Mouse (Mus musculus) intestine, postnatal 0 days (tissue): ENCODE data around the gene Zfp119b. TPM values are rescaled to one million over a fixed set of nuclear protein-coding genes. Genes with fewer than 3 reads are reported as not detected.
A peak's percentile ranks its signal among the peaks of the same experiment; 100 is the strongest.

Source experiments
- ATAC-seq: fragments of 200-750 bp; cut with Nextera tagmentation; 2 replicates; pipeline ENCODE4 v1.8.0; 2017; ENCODE audit warnings: mild to moderate bottlenecking, moderate TSS enrichment, moderate library complexity
- H3K27ac ChIP-seq: fragments of 300-500 bp; sonication (generic); 2 replicates; pipeline ENCODE4 v1.5.1; 2014; ENCODE audit warnings: mild to moderate bottlenecking, low read depth, low read length, moderate library complexity
- H3K27me3 ChIP-seq: fragments of 300-500 bp; sonication (generic); replicated peaks from 2 replicates; pipeline ENCODE4 v1.6.1; 2014; ENCODE audit warnings: low read length, mixed read lengths; ENCODE audit not compliant: control insufficient read depth, insufficient read depth
- H3K36me3 ChIP-seq: fragments of 300-500 bp; sonication (generic); 2 replicates; pipeline ENCODE4 v1.6.1; 2014; ENCODE audit warnings: mild to moderate bottlenecking, moderate library complexity; ENCODE audit not compliant: control insufficient read depth, insufficient read depth
- H3K4me1 ChIP-seq: fragments of 300-500 bp; sonication (generic); replicated peaks from 2 replicates; pipeline ENCODE4 v1.6.1; 2014; ENCODE audit warnings: antibody characterized with exemption, low read length, mixed read lengths; ENCODE audit not compliant: control insufficient read depth, insufficient read depth
- H3K4me2 ChIP-seq: fragments of 300-500 bp; sonication (generic); replicated peaks from 2 replicates; pipeline ENCODE4 v1.6.1; 2014; ENCODE audit warnings: low read depth, mild to moderate bottlenecking, moderate library complexity
- H3K4me3 ChIP-seq: fragments of 300-500 bp; sonication (generic); 2 replicates; pipeline ENCODE4 v1.5.1; 2014; ENCODE audit warnings: low read depth, low read length
- H3K9ac ChIP-seq: fragments of 300-500 bp; sonication (generic); 2 replicates; pipeline ENCODE4 v1.6.1; 2014; ENCODE audit warnings: mild to moderate bottlenecking, low read depth, low read length
- H3K9me3 ChIP-seq: fragments of 300-500 bp; sonication (generic); 2 replicates; pipeline ENCODE4 v1.6.1; 2016; ENCODE audit warnings: mixed run types; ENCODE audit not compliant: control insufficient read depth
- CTCF ChIP-seq: sonication (generic); IDR thresholded peaks from 2 replicates; pipeline ENCODE4 v1.5.1; 2016; ENCODE audit warnings: low read depth, mild to moderate bottlenecking, control low read depth, antibody characterized with exemption, moderate library complexity
- WGBS: fragments of 180-500 bp; shearing (Covaris S2); extraction: QIAGEN DNeasy Blood & Tissue Kit; methylation state at CpG from one replicate; pipeline ENCODE4 v1.1.7; 2014; 5-methylcytosine and 5-hydroxymethylcytosine counted together
- polyA plus RNA-seq: library from polyadenylated mRNA; unstranded; fragments of >200 nt; fragmentation: Nextera tagmentation; extraction: Ambion mirVana; gene quantifications from 2 replicates; pipeline ENCODE4 v1.2.1, GENCODE M21; 2015

Gene Zfp119b
- polyA plus RNA-seq, 1 experiment from 2014 or later: 3.7 TPM

DNA sequence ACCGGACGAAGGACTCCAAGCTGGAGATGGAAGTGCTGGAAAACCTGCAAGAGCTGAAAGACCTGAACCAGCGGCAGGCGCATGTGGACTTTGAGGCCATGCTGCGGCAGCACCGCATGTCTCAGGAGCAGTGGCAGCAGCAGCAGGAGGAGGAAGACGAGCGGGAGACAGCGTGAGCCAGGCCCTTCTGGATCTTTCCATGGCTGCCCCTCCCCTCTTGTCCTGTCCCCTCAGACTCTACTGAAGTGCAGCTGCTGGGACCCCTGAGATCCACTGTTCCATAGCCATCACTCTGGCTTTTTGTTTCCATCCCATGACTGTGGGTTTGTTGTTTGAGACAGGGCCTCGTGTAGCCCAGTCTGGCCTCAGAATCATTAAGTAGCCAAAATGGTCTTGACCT lies 15.2 kb upstream of the Zfp119b start:
- Histone ChIP-seq H3K9me3 (no peaks in the 10 kb centered on the region), H3K36me3 (peaks cover 50% of the 10 kb centered on the region), H3K4me2 (no peak overlapping the region), H3K4me1 (no peaks in the 10 kb centered on the region), H3K4me3 (no peak overlapping the region), H3K9ac (no peak overlapping the region), H3K27ac (no peak overlapping the region), H3K27me3 (peaks cover under 1% of the 10 kb centered on the region; the same call in 1 of the 2 replicates)
- ATAC-seq: no peak
- WGBS: 94% methylated on average over 10 of the region's 10 CpGs
- no peak for TF ChIP-seq CTCF

DNA sequence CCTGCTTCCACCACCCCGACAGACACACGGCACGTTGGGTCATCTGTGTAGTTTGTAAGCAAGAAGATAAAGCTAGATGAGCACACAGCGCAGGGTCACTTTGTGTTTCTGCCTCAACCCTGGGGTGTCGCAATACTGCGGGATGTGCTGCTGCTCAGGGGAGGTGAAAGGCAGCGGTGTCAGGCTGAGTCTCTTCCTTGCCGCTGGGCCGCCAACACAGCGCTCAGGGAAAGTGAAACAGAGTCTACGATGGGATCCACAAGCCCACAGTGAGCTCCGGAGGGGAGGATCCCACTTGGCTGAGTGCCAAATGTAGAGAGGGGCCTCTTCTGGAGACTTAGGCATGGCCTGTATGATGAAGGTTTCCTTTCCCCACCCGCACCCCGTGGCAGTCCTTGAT lies 13.9 kb upstream of the Zfp119b start:
- Histone ChIP-seq H3K9ac (no peak overlapping the region), H3K27me3 (no peaks in the 10 kb centered on the region), H3K9me3 (no peaks in the 10 kb centered on the region), H3K4me2 (no peak overlapping the region), H3K4me1 (0 out of 2 replicates have a peak, but pooled peaks cover 2% of the 10 kb centered on the region), H3K36me3 (peaks cover 50% of the 10 kb centered on the region), H3K27ac (no peak overlapping the region), H3K4me3 (no peak overlapping the region)
- no peak for ATAC-seq
- no peak for TF ChIP-seq CTCF
- WGBS: 53% methylated on average over 14 of the region's 14 CpGs

DNA sequence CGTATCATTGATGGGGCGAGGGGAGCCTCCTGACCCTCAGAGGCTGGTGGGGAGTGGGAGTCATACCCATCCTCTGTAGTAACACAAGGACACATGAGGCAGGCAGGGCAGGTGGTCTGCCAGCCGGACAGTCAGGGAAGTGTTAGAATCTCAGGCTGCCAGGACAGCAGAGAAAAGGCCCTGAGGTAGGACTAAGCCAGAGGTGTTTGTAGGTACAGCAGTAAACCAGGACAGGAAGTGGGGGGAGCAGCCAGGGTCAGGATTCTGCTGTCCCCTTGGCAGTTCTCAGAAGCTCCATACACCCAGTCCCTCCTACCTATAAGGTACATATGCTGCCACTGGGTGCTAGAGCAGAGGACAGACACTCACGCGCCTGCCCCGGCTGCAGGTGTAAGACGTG lies 12.3 kb upstream of the Zfp119b start:
- H3K36me3 ChIP-seq: peaks cover 38% of the 10 kb centered on the region
- ATAC-seq: no peak
- WGBS: 95% methylated on average over 7 of the region's 7 CpGs

DNA sequence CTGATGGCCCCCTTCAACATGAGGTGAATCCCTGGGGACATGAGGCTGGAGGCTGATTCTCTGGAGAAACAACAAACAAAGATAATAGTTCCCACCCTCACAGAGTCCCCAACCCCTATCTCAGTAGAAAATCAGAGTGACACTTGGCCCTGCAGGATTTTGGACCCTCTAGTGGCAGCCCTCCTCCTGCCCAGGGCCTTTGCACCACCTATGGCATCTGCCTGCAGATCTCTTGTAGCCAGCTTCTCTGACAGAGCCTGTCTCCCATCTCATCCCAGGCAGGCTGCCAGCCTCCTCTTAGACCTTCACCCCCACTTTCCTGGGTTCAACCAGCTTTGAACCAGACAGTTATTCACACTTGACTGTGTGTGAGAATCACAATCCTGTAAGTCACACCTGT lies 11.5 kb upstream of the Zfp119b start:
- Histone ChIP-seq H3K4me2 (no peak overlapping the region), H3K4me1 (0 out of 2 replicates have a peak, but pooled peaks cover 2% of the 10 kb centered on the region), H3K4me3 (no peak overlapping the region), H3K9ac (no peak overlapping the region), H3K27me3 (no peaks in the 10 kb centered on the region), H3K27ac (no peak overlapping the region), H3K36me3 (peaks cover 33% of the 10 kb centered on the region), H3K9me3 (no peaks in the 10 kb centered on the region)
- TF ChIP-seq CTCF: no peak
- ATAC-seq: no peak

More for the DNA sequence above, 12.3 kb upstream of the Zfp119b start:
- Histone ChIP-seq H3K4me3 (no peak overlapping the region), H3K9me3 (no peaks in the 10 kb centered on the region), H3K4me2 (no peak overlapping the region), H3K27me3 (no peaks in the 10 kb centered on the region), H3K4me1 (0 out of 2 replicates have a peak, but pooled peaks cover 2% of the 10 kb centered on the region), H3K27ac (no peak overlapping the region), H3K9ac (no peak overlapping the region)
- no peak for TF ChIP-seq CTCF

DNA sequence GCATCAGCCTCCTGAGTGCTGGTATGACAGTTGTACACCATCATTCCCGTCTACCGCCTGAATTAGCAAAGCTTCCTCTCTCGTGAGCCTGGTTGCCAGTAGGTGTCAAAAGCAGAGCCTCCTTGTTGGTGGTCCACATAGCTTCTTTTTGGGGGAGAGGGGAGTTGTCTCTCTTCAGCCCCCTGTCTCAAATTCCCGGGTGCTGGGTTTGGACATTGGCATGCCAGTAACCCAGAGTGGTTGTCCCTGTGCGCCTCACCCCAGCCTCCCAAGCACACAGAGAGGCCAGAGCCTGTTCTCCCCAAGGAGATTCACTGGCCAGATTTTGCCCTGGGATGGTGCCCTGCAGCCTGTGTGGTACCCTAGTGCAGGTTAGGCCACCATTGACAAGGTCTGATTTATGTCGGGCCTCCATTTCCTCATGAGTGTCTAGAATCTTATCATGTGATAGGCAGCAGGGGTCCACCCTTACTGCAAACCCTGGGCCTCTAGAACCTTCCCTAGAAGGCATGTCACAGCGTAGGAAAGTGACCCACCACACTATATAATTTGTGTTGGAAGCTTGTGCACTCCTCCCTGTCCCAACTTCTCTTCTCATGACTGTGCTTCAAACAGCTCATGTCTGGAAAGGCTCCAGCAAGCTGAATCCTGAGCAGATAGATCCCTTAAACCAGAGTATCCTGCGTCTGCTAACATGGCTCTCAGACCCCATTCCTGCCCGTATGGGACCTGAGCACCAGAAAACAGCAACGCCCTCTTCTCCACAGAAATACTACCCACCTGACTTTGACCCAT lies 10.8 kb upstream of the Zfp119b start:
- WGBS: 70% methylated on average over 10 of the region's 10 CpGs
- ATAC-seq: no peak
- H3K27me3 ChIP-seq: 0 out of 2 replicates have a peak, but pooled peaks cover 1% of the 10 kb centered on the region

DNA sequence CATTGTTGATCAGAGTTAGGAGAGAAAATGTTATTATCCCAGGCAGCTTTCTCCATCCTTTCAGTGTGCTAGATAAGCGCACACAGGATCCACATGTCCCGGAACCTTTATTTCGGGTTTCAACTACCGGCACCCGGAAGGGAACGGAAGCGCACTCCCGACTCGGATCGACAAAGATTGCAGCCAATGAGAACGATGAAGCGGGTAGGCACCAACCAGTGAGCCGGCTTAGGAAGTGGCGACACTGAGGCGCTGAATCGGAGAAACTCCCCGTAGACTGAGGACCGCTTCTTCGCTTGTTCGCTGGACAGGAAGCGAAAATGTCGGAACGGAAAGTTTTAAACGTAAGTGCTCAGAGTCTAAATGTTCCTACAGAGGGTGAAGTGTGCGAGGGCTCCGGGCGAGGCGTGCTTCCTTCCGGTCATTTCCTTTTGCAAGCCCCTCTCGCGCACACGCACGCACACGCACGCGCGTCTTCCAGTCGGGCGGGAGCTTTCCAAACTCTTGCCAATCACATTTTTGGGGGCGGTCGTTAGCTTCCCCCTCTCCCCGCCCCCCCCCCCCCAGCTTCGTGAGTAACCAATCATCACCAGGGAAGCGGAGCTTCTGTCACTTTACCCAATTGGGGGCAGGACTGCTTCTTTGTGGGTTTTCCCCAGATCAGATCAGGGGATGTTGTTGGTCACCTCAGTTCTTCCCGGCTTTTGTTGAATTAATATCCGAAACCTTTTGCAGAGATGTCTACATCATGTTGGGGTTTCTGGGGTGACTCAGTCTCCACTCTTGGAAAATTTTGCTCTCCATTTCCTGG lies 9.8 kb upstream of the Zfp119b start, which contains the start of gene Yju2:
Gene Yju2, plus strand, starts transcription at position 182 of the 811 bp plus-strand sequence.
- peak; percentile 96 for ATAC-seq
- peak; percentile 20; the same call in 1 of the 2 replicates for TF ChIP-seq CTCF
- WGBS: under 1% methylated on average over 46 of the region's 46 CpGs
- no peaks in the 10 kb centered on the region for H3K9me3 ChIP-seq
- 0 out of 2 replicates have a peak, but pooled peaks cover 10% of the 10 kb centered on the region for H3K27me3 ChIP-seq
- H3K4me2 ChIP-seq: peak within 1 kb of the TSS; percentile 57
- peak within 1 kb of the TSS; percentile 34 for H3K9ac ChIP-seq
- peaks cover 20% of the 10 kb centered on the region for H3K36me3 ChIP-seq
- peak within 1 kb of the TSS; percentile 87 for H3K27ac ChIP-seq
- H3K4me3 ChIP-seq: peak within 1 kb of the TSS; percentile 54
- H3K4me1 ChIP-seq: 0 out of 2 replicates have a peak, but pooled peaks cover 2% of the 10 kb centered on the region

More for the DNA sequence above, 10.8 kb upstream of the Zfp119b start:
- Histone ChIP-seq H3K4me1 (0 out of 2 replicates have a peak, but pooled peaks cover 2% of the 10 kb centered on the region), H3K27ac (no peak overlapping the region), H3K9ac (no peak overlapping the region), H3K36me3 (peaks cover 30% of the 10 kb centered on the region), H3K9me3 (no peaks in the 10 kb centered on the region), H3K4me3 (peak overlapping the region; percentile 54; the same call in 1 of the 2 replicates), H3K4me2 (peak overlapping the region; percentile 57)
- TF ChIP-seq CTCF: no peak
